In genomic region chr9:70304901-70305300, GRCm38 (mm10) we compare ENCODE assay signal across 18 mouse cellular contexts.
"Had no signal": no experiment of that assay in that cellular context is flagged by ENCODE, and none has a peak within 500 bp of the region (broad histone marks: within the 10 kb centered on the region; RNA-seq: fewer than 3 reads in every experiment).

No protein-coding gene starts in this region.

- H3K9me3 ChIP-seq: liver, embryonic 15.5 days had no signal

- H3K27me3 ChIP-seq: limb, embryonic 13.5 days; liver, embryonic 15.5 days; megakaryocyte, embryonic 14.5 days; neural tube, embryonic 13.5 days had no signal

- H3K4me2 ChIP-seq: limb, embryonic 13.5 days; liver, embryonic 15.5 days; lung, embryonic 14.5 days; midbrain, embryonic 11.5 days; neural tube, embryonic 13.5 days had no signal

- DNase-seq: kidney, adult 8-10 months; kidney, postnatal 36 days; left cerebral cortex, postnatal 4 days; lung, embryonic 14.5 days; lung, postnatal 10 days; right cerebral cortex, postnatal 4 days; thymus, adult 18-20 months; thymus, postnatal 14 days had no signal

- H3K27ac ChIP-seq: kidney, postnatal 0 days; limb, embryonic 13.5 days; liver, embryonic 15.5 days; macrophage; neural tube, embryonic 13.5 days had no signal

- H3K4me3 ChIP-seq: limb, embryonic 13.5 days; liver, embryonic 15.5 days; megakaryocyte, embryonic 14.5 days; neural tube, embryonic 13.5 days had no signal

- ATAC-seq: inflammation-experienced regulatory T-cells, adult 6 months; intestine, postnatal 0 days; midbrain, embryonic 16.5 days had no signal

- H3K9ac ChIP-seq: limb, embryonic 13.5 days; liver, embryonic 15.5 days; lung, embryonic 14.5 days; neural tube, embryonic 13.5 days had no signal

- H3K4me1 ChIP-seq: liver, embryonic 15.5 days had no signal

- H3K36me3 ChIP-seq: liver, embryonic 15.5 days had no signal
